Mouse (Mus musculus): Measurements from ENCODE around the gene Bbs9.

GRCm38 (mm10) chr9:22837702-22838210 lies 362.2 kb downstream of the Bbs9 start:
- TF ChIP-seq CTCF (IDR thresholded peaks at IDR 0.05; ENCODE audit: control insufficient read depth, insufficient read depth, low read length) (no peak), POLR2A (IDR thresholded peaks at IDR 0.05; ENCODE audit: borderline replicate concordance, control insufficient read depth, low read depth, low read length) (no peak)
